Comparison of ENCODE assay signal across 11 mouse cellular contexts in genomic region chr3:104305904-104306563, GRCm38 (mm10).
DNase-seq lines count a peak whose midpoint lies in the region; ATAC-seq and TF ChIP-seq lines count a peak whose summit lies in the region.
"Had no signal": no experiment of that assay in that cellular context is flagged by ENCODE, and none has a peak within 500 bp of the region (broad histone marks: within the 10 kb centered on the region; RNA-seq: fewer than 3 reads in every experiment).

No protein-coding gene starts in this region.

- H3K4me3 ChIP-seq in kidney, postnatal 0 days (replicated peaks; ENCODE audit: low read depth, low read length), result no peak overlapping the region
- H3K4me3 ChIP-seq in intestine, embryonic 16.5 days (ENCODE audit: low read length), result peak overlapping the region; percentile 19; the same call in 1 of the 2 replicates
- H3K4me3 ChIP-seq: hindbrain, embryonic 12.5 days; liver, embryonic 15.5 days had no signal

- no peaks in the 10 kb centered on the region for H3K27me3 ChIP-seq in kidney, postnatal 0 days (ENCODE audit: insufficient read depth, low read length)
- H3K27me3 ChIP-seq in intestine, embryonic 16.5 days (replicated peaks; ENCODE audit: control insufficient read depth, insufficient read depth, low read length), result no peaks in the 10 kb centered on the region
- H3K27me3 ChIP-seq: hindbrain, embryonic 12.5 days; liver, embryonic 15.5 days had no signal

- ATAC-seq in kidney, postnatal 0 days (replicated peaks; ENCODE audit: low FRiP score, low read depth), result no peak
- ATAC-seq in intestine, embryonic 16.5 days, result peak; percentile 93

- 0 out of 2 replicates have a peak, but pooled peaks cover 9% of the 10 kb centered on the region for H3K4me1 ChIP-seq in kidney, postnatal 0 days (replicated peaks; ENCODE audit: insufficient read depth, low read length)
- peaks cover 6% of the 10 kb centered on the region; the same call in 1 of the 2 replicates for H3K4me1 ChIP-seq in intestine, embryonic 16.5 days (ENCODE audit: control insufficient read depth, insufficient read depth, low read length)
- H3K4me1 ChIP-seq: hindbrain, embryonic 12.5 days; liver, embryonic 15.5 days had no signal

- peak; percentile 27 for DNase-seq in kidney, postnatal 0 days (ENCODE audit: low spot score)
- no peak for DNase-seq in kidney, adult 18-20 months
- DNase-seq in NIH3T3 (ENCODE audit: low read depth) (peak; percentile 48), adipocyte (ENCODE audit: low spot score) (no peak)
- peak; percentile 46 for DNase-seq in embryo, embryonic 10.5 days (ENCODE audit: low spot score)
- DNase-seq in cerebellum, postnatal 4 days (ENCODE audit: low spot score in 2 of 2), result no peak
- DNase-seq: kidney, postnatal 10 days; right cerebral cortex, adult 18-20 months had no signal

- no peaks in the 10 kb centered on the region for H3K9me3 ChIP-seq in kidney, postnatal 0 days (replicated peaks; ENCODE audit: low read length)
- H3K9me3 ChIP-seq in intestine, embryonic 16.5 days (ENCODE audit: control insufficient read depth, low read length), result no peaks in the 10 kb centered on the region
- H3K9me3 ChIP-seq: hindbrain, embryonic 12.5 days; liver, embryonic 15.5 days had no signal

- TF ChIP-seq CTCF in kidney, postnatal 0 days (IDR thresholded peaks at IDR 0.05; ENCODE audit: low read depth), result no peak

- H3K9ac ChIP-seq in kidney, postnatal 0 days (ENCODE audit: low read depth, low read length), result no peak overlapping the region
- H3K9ac ChIP-seq in intestine, embryonic 16.5 days (ENCODE audit: low read depth, low read length), result no peak overlapping the region
- H3K9ac ChIP-seq: hindbrain, embryonic 12.5 days; liver, embryonic 15.5 days had no signal

- no peaks in the 10 kb centered on the region for H3K36me3 ChIP-seq in kidney, postnatal 0 days (ENCODE audit: insufficient read depth, low read length)
- no peaks in the 10 kb centered on the region for H3K36me3 ChIP-seq in intestine, embryonic 16.5 days (ENCODE audit: control insufficient read depth, insufficient read depth, low read length)
- H3K36me3 ChIP-seq: hindbrain, embryonic 12.5 days; liver, embryonic 15.5 days had no signal

- H3K27ac ChIP-seq in kidney, postnatal 0 days, result no peak overlapping the region
- H3K27ac ChIP-seq in intestine, embryonic 16.5 days (ENCODE audit: low read length), result no peak overlapping the region
- H3K27ac ChIP-seq: hindbrain, embryonic 12.5 days; liver, embryonic 15.5 days had no signal

- no peak overlapping the region for H3K4me2 ChIP-seq in kidney, postnatal 0 days (ENCODE audit: low read length)
- H3K4me2 ChIP-seq in intestine, embryonic 16.5 days (ENCODE audit: low read depth, low read length), result peak overlapping the region; percentile 23
- H3K4me2 ChIP-seq: hindbrain, embryonic 12.5 days; liver, embryonic 15.5 days had no signal

- WGBS in kidney, postnatal 0 days, result 25% methylated on average over 12 of the region's 12 CpGs
- WGBS in intestine, embryonic 16.5 days, result 20% methylated on average over 12 of the region's 12 CpGs

Comparison
In these comparisons a context has a peak if more than half of its experiments do, and no peak if none do; other contexts are left out.
1. DNase-seq: peak in kidney, postnatal 0 days (single experiment), NIH3T3 (single experiment) and embryo, embryonic 10.5 days (single experiment); none in kidney, adult 18-20 months (single experiment), cerebellum, postnatal 4 days (0 of 2) and adipocyte (single experiment).